ENCODE assay signal across 15 mouse cellular contexts in genomic region chr9:117814661-117815060, GRCm38 (mm10).
DNase-seq lines count a peak whose midpoint lies in the region; ATAC-seq and TF ChIP-seq lines count a peak whose summit lies in the region.
"Had no signal": no experiment of that assay in that cellular context is flagged by ENCODE, and none has a peak within 500 bp of the region (broad histone marks: within the 10 kb centered on the region; RNA-seq: fewer than 3 reads in every experiment).

No protein-coding gene starts in this region.

- no peak for ATAC-seq in kidney, postnatal 0 days (replicated peaks; ENCODE audit: low FRiP score, low read depth)
- ATAC-seq in kidney, embryonic 14.5 days (ENCODE audit: low FRiP score, low TSS enrichment) = no peak
- no peak for ATAC-seq in forebrain, embryonic 14.5 days
- peak; percentile 70 for ATAC-seq in midbrain, embryonic 13.5 days
- ATAC-seq: inflammation-experienced regulatory T-cells, adult 6 months; liver, postnatal 0 days; Patski had no signal

- H3K9ac ChIP-seq in kidney, postnatal 0 days (ENCODE audit: low read depth, low read length) = no peak overlapping the region
- H3K9ac ChIP-seq in kidney, embryonic 14.5 days (ENCODE audit: low read depth, low read length) = no peak overlapping the region
- no peak overlapping the region for H3K9ac ChIP-seq in forebrain, embryonic 14.5 days (ENCODE audit: low read length)
- no peak overlapping the region for H3K9ac ChIP-seq in midbrain, embryonic 13.5 days (replicated peaks)
- H3K9ac ChIP-seq: limb, embryonic 15.5 days; liver, postnatal 0 days had no signal

- H3K27me3 ChIP-seq in kidney, postnatal 0 days (ENCODE audit: insufficient read depth, low read length) = no peaks in the 10 kb centered on the region
- H3K27me3 ChIP-seq in kidney, embryonic 14.5 days (ENCODE audit: control insufficient read depth, insufficient read depth, low read length) = no peaks in the 10 kb centered on the region
- H3K27me3 ChIP-seq in forebrain, embryonic 14.5 days (replicated peaks; ENCODE audit: control insufficient read depth, insufficient read depth, low read length) = no peaks in the 10 kb centered on the region
- no peaks in the 10 kb centered on the region for H3K27me3 ChIP-seq in midbrain, embryonic 13.5 days
- H3K27me3 ChIP-seq: limb, embryonic 15.5 days had no signal

- H3K36me3 ChIP-seq in kidney, postnatal 0 days (ENCODE audit: insufficient read depth, low read length) = no peaks in the 10 kb centered on the region
- no peaks in the 10 kb centered on the region for H3K36me3 ChIP-seq in kidney, embryonic 14.5 days (ENCODE audit: control insufficient read depth, insufficient read depth, low read length)
- H3K36me3 ChIP-seq in forebrain, embryonic 14.5 days (ENCODE audit: control insufficient read depth, insufficient read depth, low read length) = no peaks in the 10 kb centered on the region
- H3K36me3 ChIP-seq in midbrain, embryonic 13.5 days = no peaks in the 10 kb centered on the region
- H3K36me3 ChIP-seq: limb, embryonic 15.5 days had no signal

- H3K4me1 ChIP-seq in kidney, postnatal 0 days (replicated peaks; ENCODE audit: insufficient read depth, low read length) = no peaks in the 10 kb centered on the region
- no peaks in the 10 kb centered on the region for H3K4me1 ChIP-seq in kidney, embryonic 14.5 days (ENCODE audit: control insufficient read depth, insufficient read depth, low read length)
- no peaks in the 10 kb centered on the region for H3K4me1 ChIP-seq in forebrain, embryonic 14.5 days (ENCODE audit: control insufficient read depth, insufficient read depth, low read length)
- H3K4me1 ChIP-seq in midbrain, embryonic 13.5 days (replicated peaks) = peaks cover 13% of the 10 kb centered on the region

- no peak overlapping the region for H3K27ac ChIP-seq in kidney, postnatal 0 days
- no peak overlapping the region for H3K27ac ChIP-seq in kidney, embryonic 14.5 days (ENCODE audit: low read depth, low read length)
- no peak overlapping the region for H3K27ac ChIP-seq in forebrain, embryonic 14.5 days (ENCODE audit: low read depth, low read length)
- H3K27ac ChIP-seq in midbrain, embryonic 13.5 days = no peak overlapping the region
- H3K27ac ChIP-seq: limb, embryonic 15.5 days had no signal

- H3K4me2 ChIP-seq in kidney, postnatal 0 days (ENCODE audit: low read length) = no peak overlapping the region
- H3K4me2 ChIP-seq in kidney, embryonic 14.5 days (replicated peaks; ENCODE audit: low read depth, low read length) = no peak overlapping the region
- no peak overlapping the region for H3K4me2 ChIP-seq in forebrain, embryonic 14.5 days (ENCODE audit: low read length)
- no peak overlapping the region for H3K4me2 ChIP-seq in midbrain, embryonic 13.5 days (replicated peaks)
- H3K4me2 ChIP-seq: limb, embryonic 15.5 days had no signal

- no peaks in the 10 kb centered on the region for H3K9me3 ChIP-seq in kidney, postnatal 0 days (replicated peaks; ENCODE audit: low read length)
- no peaks in the 10 kb centered on the region for H3K9me3 ChIP-seq in kidney, embryonic 14.5 days (ENCODE audit: control insufficient read depth, low read length)
- no peaks in the 10 kb centered on the region for H3K9me3 ChIP-seq in forebrain, embryonic 14.5 days (replicated peaks; ENCODE audit: control insufficient read depth, low read length)
- no peaks in the 10 kb centered on the region for H3K9me3 ChIP-seq in midbrain, embryonic 13.5 days
- H3K9me3 ChIP-seq: limb, embryonic 15.5 days had no signal

- WGBS in kidney, postnatal 0 days = 62% methylated on average over 4 of the region's 4 CpGs
- 60% methylated on average over 4 of the region's 4 CpGs for WGBS in kidney, embryonic 14.5 days
- 16% methylated on average over 4 of the region's 4 CpGs for WGBS in forebrain, embryonic 14.5 days
- 21% methylated on average over 4 of the region's 4 CpGs for WGBS in midbrain, embryonic 13.5 days

- peak; percentile 5 for DNase-seq in kidney, postnatal 0 days (ENCODE audit: low spot score)
- DNase-seq in embryo, embryonic 10.5 days (ENCODE audit: low spot score) = peak; percentile 36
- peak; percentile 32 for DNase-seq in forebrain, embryonic 14.5 days (ENCODE audit: low spot score)
- no peak for DNase-seq in spleen, adult 12 weeks (ENCODE audit: low spot score)
- DNase-seq in gastrocnemius, adult 8-10 months (ENCODE audit: low spot score in 2 of 2) = no peak
- DNase-seq in ovary, postnatal 36 days (ENCODE audit: low spot score) = no peak
- DNase-seq: B cell, adult 2 months; cerebellum, adult 11-12 months; heart, adult 11 months; liver, postnatal 0 days had no signal

- no peak for TF ChIP-seq CTCF in kidney, postnatal 0 days (IDR thresholded peaks at IDR 0.05; ENCODE audit: low read depth)

- no peak overlapping the region for H3K4me3 ChIP-seq in kidney, postnatal 0 days (replicated peaks; ENCODE audit: low read depth, low read length)
- H3K4me3 ChIP-seq in kidney, embryonic 14.5 days (ENCODE audit: low read length) = no peak overlapping the region
- H3K4me3 ChIP-seq in forebrain, embryonic 14.5 days (ENCODE audit: low read depth, low read length) = no peak overlapping the region
- H3K4me3 ChIP-seq in midbrain, embryonic 13.5 days (replicated peaks) = no peak overlapping the region
- H3K4me3 ChIP-seq: limb, embryonic 15.5 days had no signal

Comparison
In these comparisons a context has a peak if more than half of its experiments do, and no peak if none do; other contexts are left out.
1. DNase-seq: peak in kidney, postnatal 0 days (single experiment), embryo, embryonic 10.5 days (single experiment) and forebrain, embryonic 14.5 days (single experiment); none in spleen, adult 12 weeks (single experiment), gastrocnemius, adult 8-10 months (0 of 2) and ovary, postnatal 36 days (single experiment).